Mouse (Mus musculus): ENCODE data around the gene Chrm4. TPM values are rescaled to one million over a fixed set of nuclear protein-coding genes. Genes with fewer than 3 reads are reported as not detected.

The Chrm4 gene
- polyA plus RNA-seq, 1 experiment from 2014 or later: 0.34 TPM

DNA sequence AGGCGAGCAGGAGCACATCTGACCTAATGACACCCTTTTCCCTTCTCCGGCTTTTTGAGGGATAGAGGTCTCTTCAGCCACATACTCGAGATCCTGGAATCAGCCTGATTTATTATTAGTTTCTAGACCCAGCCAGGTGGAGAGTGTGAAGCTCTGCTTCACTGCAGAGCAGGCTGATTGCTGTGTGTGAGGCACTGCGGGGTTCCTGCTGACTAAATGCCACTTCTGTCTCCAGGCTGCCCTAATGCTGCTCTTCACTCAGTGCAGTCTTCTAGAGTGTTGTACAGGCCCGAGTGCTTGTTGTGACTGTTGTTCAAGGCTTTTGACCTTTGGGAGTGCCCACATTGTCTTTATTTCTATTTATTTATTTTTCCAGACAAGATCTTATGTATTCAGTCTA, 24.7 kb upstream of the Chrm4 start:
- peaks cover 12% of the 10 kb centered on the region; the same call in 1 of the 2 replicates for H3K36me3 ChIP-seq (ENCODE audit: control insufficient read depth, insufficient read depth, low read length)
- H3K4me1 ChIP-seq (replicated peaks; ENCODE audit: control insufficient read depth, insufficient read depth, low read length): no peaks in the 10 kb centered on the region
- no peak overlapping the region for H3K4me3 ChIP-seq (ENCODE audit: low read depth, low read length)
- DNase-seq (ENCODE audit: low spot score) (no peak), ATAC-seq (replicated peaks; ENCODE audit: low FRiP score) (no peak)
- H3K9me3 ChIP-seq (ENCODE audit: control insufficient read depth, low read length): no peaks in the 10 kb centered on the region
- WGBS: 79% methylated on average over 5 of the region's 5 CpGs
- no peak overlapping the region for H3K9ac ChIP-seq (ENCODE audit: low read depth, low read length)
- no peaks in the 10 kb centered on the region for H3K27me3 ChIP-seq (replicated peaks; ENCODE audit: control insufficient read depth, insufficient read depth, low read length)
- H3K27ac ChIP-seq (ENCODE audit: low read depth, low read length): no peak overlapping the region
- H3K4me2 ChIP-seq: no peak overlapping the region

DNA sequence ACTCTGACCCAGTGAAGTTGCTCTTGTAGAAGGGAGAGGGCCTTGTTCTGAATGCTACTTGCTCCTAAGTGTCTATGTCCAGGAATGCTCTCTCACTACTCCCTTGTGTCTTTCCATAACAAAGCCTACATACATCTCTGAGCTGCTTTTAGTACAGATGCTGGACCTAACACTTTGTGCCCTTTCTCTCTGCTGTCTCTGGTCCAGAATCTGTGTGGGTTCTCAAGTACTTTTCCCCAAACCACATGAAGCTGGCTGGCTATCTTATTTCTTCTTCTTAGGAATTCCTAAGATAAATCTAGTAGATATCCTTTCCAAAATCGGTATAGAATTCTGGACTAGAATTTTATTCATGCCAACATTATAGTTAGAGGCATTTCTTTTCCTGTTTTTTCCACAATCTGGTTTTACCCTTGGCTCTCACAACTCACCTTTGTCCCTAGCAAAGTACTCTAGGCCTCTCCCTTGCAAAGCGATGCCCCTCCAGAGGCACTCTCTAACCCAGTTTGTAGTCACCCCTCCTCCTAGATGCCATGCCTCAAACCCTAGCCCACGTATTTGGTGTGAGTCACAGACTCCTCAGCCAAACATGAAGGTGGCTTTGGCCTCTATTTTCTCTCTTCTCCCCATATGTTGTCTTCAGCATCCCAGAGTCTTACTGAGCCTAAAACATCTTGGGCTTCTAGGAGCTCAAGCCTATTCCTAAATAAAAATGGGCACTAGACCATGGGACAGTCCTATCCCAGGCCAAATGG, 23.7 kb upstream of the Chrm4 start:
- H3K4me2 ChIP-seq: no peak overlapping the region
- H3K9me3 ChIP-seq (ENCODE audit: control insufficient read depth, low read length): no peaks in the 10 kb centered on the region
- no peak overlapping the region for H3K4me3 ChIP-seq (ENCODE audit: low read depth, low read length)
- DNase-seq (ENCODE audit: low spot score): no peak
- no peak overlapping the region for H3K9ac ChIP-seq (ENCODE audit: low read depth, low read length)
- peaks cover 10% of the 10 kb centered on the region; the same call in 1 of the 2 replicates for H3K36me3 ChIP-seq (ENCODE audit: control insufficient read depth, insufficient read depth, low read length)
- H3K4me1 ChIP-seq (replicated peaks; ENCODE audit: control insufficient read depth, insufficient read depth, low read length): no peaks in the 10 kb centered on the region
- H3K27me3 ChIP-seq (replicated peaks; ENCODE audit: control insufficient read depth, insufficient read depth, low read length): no peaks in the 10 kb centered on the region
- no peak for ATAC-seq (replicated peaks; ENCODE audit: low FRiP score)
- H3K27ac ChIP-seq (ENCODE audit: low read depth, low read length): no peak overlapping the region
- 83% methylated on average over 3 of the region's 3 CpGs for WGBS

DNA sequence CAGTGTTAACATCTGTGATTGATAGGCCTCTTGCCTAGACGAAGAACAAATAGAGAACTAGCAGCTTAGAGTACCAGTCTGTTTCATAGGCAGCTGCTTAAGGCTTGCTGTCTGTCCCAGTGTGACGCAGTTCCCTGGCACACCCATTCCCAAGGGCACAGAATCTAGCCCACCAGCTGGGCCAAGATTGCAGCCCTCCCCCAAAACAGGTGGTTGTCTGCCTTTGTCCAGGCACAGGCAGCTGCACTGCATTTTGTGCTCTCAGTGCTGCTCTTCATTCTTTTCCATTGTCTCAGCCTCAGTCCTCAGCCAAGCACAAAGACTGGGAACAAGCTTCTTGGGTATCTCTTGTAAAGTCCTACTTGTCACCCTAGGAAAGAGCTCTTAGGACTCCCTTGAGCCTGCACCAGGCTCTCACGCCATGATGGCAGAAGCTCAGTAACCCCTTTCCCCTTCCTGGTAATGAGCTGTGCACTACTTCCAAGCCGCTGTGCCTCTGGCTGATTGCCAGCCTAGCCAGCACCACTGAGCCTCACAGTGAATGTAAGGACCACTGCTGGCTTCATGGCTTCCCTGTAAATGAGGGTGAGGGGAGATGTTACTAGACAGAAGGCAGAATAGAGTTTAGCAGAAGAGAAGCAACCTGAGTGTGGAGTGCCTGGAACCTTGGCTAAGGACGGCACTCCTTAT, 22.3 kb upstream of the Chrm4 start:
- H3K9ac ChIP-seq (ENCODE audit: low read depth, low read length): no peak overlapping the region
- H3K9me3 ChIP-seq (ENCODE audit: control insufficient read depth, low read length): no peaks in the 10 kb centered on the region
- H3K27ac ChIP-seq (ENCODE audit: low read depth, low read length): no peak overlapping the region
- H3K4me2 ChIP-seq: no peak overlapping the region
- no peaks in the 10 kb centered on the region for H3K27me3 ChIP-seq (replicated peaks; ENCODE audit: control insufficient read depth, insufficient read depth, low read length)
- DNase-seq (ENCODE audit: low spot score): no peak
- no peak overlapping the region for H3K4me3 ChIP-seq (ENCODE audit: low read depth, low read length)
- peaks cover 10% of the 10 kb centered on the region; the same call in 1 of the 2 replicates for H3K36me3 ChIP-seq (ENCODE audit: control insufficient read depth, insufficient read depth, low read length)
- H3K4me1 ChIP-seq (replicated peaks; ENCODE audit: control insufficient read depth, insufficient read depth, low read length): no peaks in the 10 kb centered on the region
- 84% methylated on average over 5 of the region's 5 CpGs for WGBS
- no peak for ATAC-seq (replicated peaks; ENCODE audit: low FRiP score)

GRCm38 (mm10) chr2:91906141-91906540, 20.9 kb upstream of the Chrm4 start:
- no peak overlapping the region for H3K4me3 ChIP-seq (ENCODE audit: low read depth, low read length)
- H3K9me3 ChIP-seq (ENCODE audit: control insufficient read depth, low read length): no peaks in the 10 kb centered on the region
- H3K27ac ChIP-seq (ENCODE audit: low read depth, low read length): no peak overlapping the region
- ATAC-seq (replicated peaks; ENCODE audit: low FRiP score) (no peak), DNase-seq (ENCODE audit: low spot score) (no peak)
- H3K4me1 ChIP-seq (replicated peaks; ENCODE audit: control insufficient read depth, insufficient read depth, low read length): no peaks in the 10 kb centered on the region
- WGBS: 94% methylated on average over 2 of the region's 2 CpGs
- no peaks in the 10 kb centered on the region for H3K27me3 ChIP-seq (replicated peaks; ENCODE audit: control insufficient read depth, insufficient read depth, low read length)
- H3K4me2 ChIP-seq: no peak overlapping the region
- H3K9ac ChIP-seq (ENCODE audit: low read depth, low read length): no peak overlapping the region
- peaks cover 10% of the 10 kb centered on the region; the same call in 1 of the 2 replicates for H3K36me3 ChIP-seq (ENCODE audit: control insufficient read depth, insufficient read depth, low read length)

GRCm38 (mm10) chr2:91912616-91913015, 14.4 kb upstream of the Chrm4 start:
- Histone ChIP-seq H3K36me3 (ENCODE audit: control insufficient read depth, insufficient read depth, low read length) (peaks cover 15% of the 10 kb centered on the region), H3K4me1 (replicated peaks; ENCODE audit: control insufficient read depth, insufficient read depth, low read length) (peaks cover 27% of the 10 kb centered on the region), H3K27ac (ENCODE audit: low read depth, low read length) (no peak overlapping the region), H3K4me2 (no peak overlapping the region), H3K4me3 (ENCODE audit: low read depth, low read length) (no peak overlapping the region), H3K27me3 (replicated peaks; ENCODE audit: control insufficient read depth, insufficient read depth, low read length) (no peaks in the 10 kb centered on the region), H3K9ac (ENCODE audit: low read depth, low read length) (no peak overlapping the region), H3K9me3 (ENCODE audit: control insufficient read depth, low read length) (no peaks in the 10 kb centered on the region)
- 63% methylated on average over 3 of the region's 3 CpGs for WGBS
- no peak for ATAC-seq (replicated peaks; ENCODE audit: low FRiP score)
- no peak for DNase-seq (ENCODE audit: low spot score)

DNA sequence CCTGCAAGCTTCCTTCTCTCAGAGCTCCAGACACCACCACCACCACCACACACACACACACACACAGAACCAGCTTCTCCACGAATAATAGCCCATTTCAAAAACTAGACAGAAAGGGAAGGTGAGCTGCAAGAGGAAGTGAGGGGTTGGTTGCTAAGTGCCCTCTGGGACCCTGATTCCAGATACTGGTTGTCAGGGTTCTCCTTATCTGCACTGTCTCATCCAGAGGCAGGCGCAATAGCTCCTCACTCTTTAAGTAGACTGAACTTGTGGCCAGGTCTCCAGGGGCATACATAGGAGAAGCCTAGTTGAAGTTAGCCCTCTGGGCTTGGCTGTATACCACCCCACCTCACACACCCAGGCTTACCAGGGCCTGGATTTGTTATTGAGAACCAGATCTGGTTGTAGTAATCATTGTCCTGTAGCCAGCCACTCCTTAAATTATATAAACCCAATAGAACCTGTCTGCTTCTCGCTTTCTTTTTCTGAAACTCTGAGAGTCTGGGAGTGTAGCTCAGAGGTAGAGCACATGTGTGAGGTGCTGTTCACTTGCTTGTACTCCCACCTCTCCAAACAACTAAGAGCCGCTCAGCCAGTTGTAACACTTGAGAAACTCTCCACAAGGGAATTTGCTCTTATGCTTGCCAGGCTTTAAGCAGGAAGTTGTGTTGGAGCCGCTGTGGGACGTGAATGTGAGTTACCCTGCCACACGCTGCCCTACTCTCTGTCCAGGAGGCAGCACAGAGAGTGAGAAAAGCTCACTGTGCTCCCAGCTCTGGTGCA, 13.5 kb upstream of the Chrm4 start:
- WGBS: 74% methylated on average over 7 of the region's 7 CpGs
- H3K9ac ChIP-seq (ENCODE audit: low read depth, low read length): no peak overlapping the region
- peaks cover 28% of the 10 kb centered on the region for H3K4me1 ChIP-seq (replicated peaks; ENCODE audit: control insufficient read depth, insufficient read depth, low read length)
- peaks cover 24% of the 10 kb centered on the region for H3K36me3 ChIP-seq (ENCODE audit: control insufficient read depth, insufficient read depth, low read length)
- H3K27ac ChIP-seq (ENCODE audit: low read depth, low read length): no peak overlapping the region
- ATAC-seq (replicated peaks; ENCODE audit: low FRiP score) (0 out of 2 replicates have a peak, but pooled peaks have one; percentile 29), DNase-seq (ENCODE audit: low spot score) (no peak)
- no peak overlapping the region for H3K4me2 ChIP-seq
- H3K9me3 ChIP-seq (ENCODE audit: control insufficient read depth, low read length): no peaks in the 10 kb centered on the region
- no peaks in the 10 kb centered on the region for H3K27me3 ChIP-seq (replicated peaks; ENCODE audit: control insufficient read depth, insufficient read depth, low read length)
- no peak overlapping the region for H3K4me3 ChIP-seq (ENCODE audit: low read depth, low read length)

DNA sequence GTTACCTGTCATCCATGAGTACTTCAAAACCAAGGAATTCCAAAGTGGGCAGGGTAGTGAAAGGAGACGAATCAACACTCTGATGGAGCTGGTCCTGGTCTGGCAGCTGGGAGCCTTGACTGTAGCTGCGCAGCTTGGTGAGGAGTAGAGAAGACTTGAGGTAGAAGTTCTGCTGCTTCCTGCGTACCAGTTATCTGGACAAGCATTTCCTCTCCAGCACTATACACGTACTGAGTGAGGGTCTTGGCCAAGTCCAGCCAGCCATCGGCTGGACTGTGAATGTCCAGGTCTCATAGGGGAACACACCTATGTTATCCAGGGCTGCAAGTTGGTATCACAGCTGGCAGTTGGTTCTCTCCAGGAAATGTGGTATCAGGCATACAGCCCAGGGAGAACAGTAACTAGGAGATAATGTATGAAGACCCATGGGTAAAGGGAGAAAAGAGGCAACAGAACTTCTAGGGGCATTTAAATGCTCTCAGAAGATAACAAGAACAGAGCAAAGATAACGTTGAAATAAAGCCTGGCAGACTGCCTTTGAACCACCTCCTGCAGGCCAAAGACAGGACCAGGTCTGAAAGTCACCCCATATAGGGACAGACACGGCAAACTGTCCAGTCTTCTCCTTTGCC, 10.6 kb upstream of the Chrm4 start:
- WGBS: 50% methylated on average over 7 of the region's 7 CpGs
- Histone ChIP-seq H3K27me3 (replicated peaks; ENCODE audit: control insufficient read depth, insufficient read depth, low read length) (peaks cover 10% of the 10 kb centered on the region), H3K9me3 (ENCODE audit: control insufficient read depth, low read length) (no peaks in the 10 kb centered on the region), H3K4me1 (replicated peaks; ENCODE audit: control insufficient read depth, insufficient read depth, low read length) (peaks cover 31% of the 10 kb centered on the region), H3K4me3 (ENCODE audit: low read depth, low read length) (no peak overlapping the region), H3K9ac (ENCODE audit: low read depth, low read length) (no peak overlapping the region), H3K4me2 (peak overlapping the region; percentile 12; the same call in 1 of the 2 replicates), H3K36me3 (ENCODE audit: control insufficient read depth, insufficient read depth, low read length) (peaks cover 21% of the 10 kb centered on the region), H3K27ac (ENCODE audit: low read depth, low read length) (0 out of 2 replicates have a peak overlapping the region, but pooled peaks have one; percentile 33)
- ATAC-seq (replicated peaks; ENCODE audit: low FRiP score) (peak; percentile 72), DNase-seq (ENCODE audit: low spot score) (no peak)

GRCm38 (mm10) chr2:91917096-91917495, 10.0 kb upstream of the Chrm4 start:
- no peak overlapping the region for H3K9ac ChIP-seq (ENCODE audit: low read depth, low read length)
- no peak overlapping the region for H3K4me3 ChIP-seq (ENCODE audit: low read depth, low read length)
- peaks cover 37% of the 10 kb centered on the region for H3K4me1 ChIP-seq (replicated peaks; ENCODE audit: control insufficient read depth, insufficient read depth, low read length)
- DNase-seq (ENCODE audit: low spot score): no peak
- H3K27me3 ChIP-seq (replicated peaks; ENCODE audit: control insufficient read depth, insufficient read depth, low read length): peaks cover 16% of the 10 kb centered on the region
- H3K9me3 ChIP-seq (ENCODE audit: control insufficient read depth, low read length): no peaks in the 10 kb centered on the region
- WGBS: 80% methylated on average over 7 of the region's 7 CpGs
- ATAC-seq (replicated peaks; ENCODE audit: low FRiP score): no peak
- 0 out of 2 replicates have a peak overlapping the region, but pooled peaks have one; percentile 33 for H3K27ac ChIP-seq (ENCODE audit: low read depth, low read length)
- H3K36me3 ChIP-seq (ENCODE audit: control insufficient read depth, insufficient read depth, low read length): peaks cover 16% of the 10 kb centered on the region; the same call in 1 of the 2 replicates
- H3K4me2 ChIP-seq: no peak overlapping the region

Measured in liver, embryonic 11.5 days (tissue).